Mouse (Mus musculus) frontal cortex, postnatal 14 days (tissue): ENCODE measurements at regions not wholly inside any gene's neighbourhood (a gene's known extent, or its start where the extent isn't known, plus 50 kb on each side); places are given as distances from the start of the nearest gene placed in this dataset.

Experiments
- DNase-seq, 2 experiments: peaks; one replicate each; pipeline ENCODE4 v3.0.0; 2022; ENCODE audit warnings: low spot score in 2 of 2

DNA sequence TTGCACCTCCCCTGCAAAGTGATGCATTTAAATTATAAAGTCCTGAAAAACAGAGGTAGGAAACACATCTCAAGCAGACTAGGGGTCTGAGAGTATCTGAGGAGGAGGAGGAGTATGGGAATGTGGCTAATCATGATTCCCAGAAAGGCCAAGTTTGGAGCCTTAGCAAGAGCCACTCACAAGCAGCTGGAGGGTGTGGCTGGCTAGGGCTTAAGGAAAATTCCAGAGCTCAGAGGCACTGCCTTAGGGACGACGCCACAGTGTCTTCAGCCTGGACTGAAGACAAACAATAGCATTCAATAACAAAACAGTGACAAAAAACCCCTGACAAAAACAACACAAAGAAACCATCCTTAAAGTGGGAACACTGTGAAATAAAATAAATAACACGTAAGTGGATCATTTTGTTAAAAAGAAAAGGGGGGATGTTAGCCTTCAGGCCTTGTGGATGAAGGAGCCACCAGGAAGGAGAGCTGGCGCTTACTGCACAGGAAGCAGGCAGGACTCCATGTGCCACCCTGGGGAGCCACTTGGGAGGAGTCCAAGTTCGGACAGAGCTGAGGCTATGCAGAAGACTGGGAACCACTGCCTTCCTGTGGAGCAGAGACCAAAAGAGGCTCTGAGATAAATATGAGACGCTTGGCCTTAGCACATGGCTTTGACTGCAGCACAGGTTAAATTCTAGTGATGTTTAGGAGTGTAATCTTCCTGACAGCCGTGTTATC is 56.6 kb upstream of the Serpine2 start:
- DNase-seq: no peak
